Mouse (Mus musculus) skeletal muscle tissue, postnatal 0 days (tissue): ENCODE measurements around the gene Zfp513. TPM values are rescaled to one million over a fixed set of nuclear protein-coding genes. Genes with fewer than 3 reads are reported as not detected.

Experiments used
- polyA plus RNA-seq: library from polyadenylated mRNA; unstranded; fragments of >200 nt; fragmentation: Nextera tagmentation; extraction: Ambion mirVana; gene quantifications from 2 replicates; pipeline ENCODE4 v1.2.1, GENCODE M21; 2015

Zfp513 gene
- polyA plus RNA-seq = 3.6 and 6.5 TPM in 2 replicates

DNA sequence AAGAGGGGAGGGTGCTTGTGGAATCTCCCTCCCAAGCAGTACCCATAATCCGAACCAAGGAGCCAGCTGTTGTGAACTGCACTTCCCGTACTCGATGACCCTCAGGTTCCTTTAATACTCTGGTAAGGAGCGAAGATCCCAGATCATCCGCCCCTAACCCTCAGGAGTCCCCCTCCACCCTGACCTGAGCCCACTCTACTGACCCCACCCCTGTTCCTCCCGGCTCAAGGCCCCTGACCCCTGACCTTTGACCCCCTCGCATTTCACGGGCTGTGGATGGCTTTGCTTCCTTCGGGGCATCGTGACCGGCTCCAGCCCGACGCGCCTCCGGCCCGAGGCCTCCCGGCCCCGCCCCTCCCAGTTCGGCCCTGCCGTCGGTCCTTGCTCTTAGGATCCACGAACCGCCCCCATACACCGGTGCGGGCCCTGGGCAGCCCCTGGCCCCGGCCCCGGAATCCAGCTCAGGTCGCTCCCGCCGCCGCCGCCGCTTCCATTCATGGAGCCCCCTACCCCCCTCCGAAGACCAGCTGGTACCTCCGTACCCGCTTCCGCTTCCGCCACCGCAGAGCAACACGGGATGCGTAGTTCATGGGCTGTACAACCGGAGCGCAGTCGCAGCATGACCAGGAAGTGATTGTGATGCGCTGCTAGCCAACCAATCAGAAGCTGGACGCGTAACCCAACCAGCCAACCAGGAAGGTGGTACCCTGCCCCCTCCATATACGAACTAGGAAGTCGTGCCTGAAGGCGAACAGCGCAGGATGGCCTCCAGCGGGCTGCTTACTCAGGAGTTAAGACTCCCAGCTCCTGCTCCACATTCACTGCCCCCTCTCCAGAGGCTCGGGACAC, at the start of gene Zfp513:
TSS of gene Zfp513 (minus strand) at position 562 of the 849 bp plus-strand sequence.

GRCm38 (mm10) chr5:31251541-31252101, 49.5 kb upstream of the Zfp513 start, which contains the start of gene Krtcap3:
Gene Krtcap3 (plus strand): TSS chr5:31251691.

DNA sequence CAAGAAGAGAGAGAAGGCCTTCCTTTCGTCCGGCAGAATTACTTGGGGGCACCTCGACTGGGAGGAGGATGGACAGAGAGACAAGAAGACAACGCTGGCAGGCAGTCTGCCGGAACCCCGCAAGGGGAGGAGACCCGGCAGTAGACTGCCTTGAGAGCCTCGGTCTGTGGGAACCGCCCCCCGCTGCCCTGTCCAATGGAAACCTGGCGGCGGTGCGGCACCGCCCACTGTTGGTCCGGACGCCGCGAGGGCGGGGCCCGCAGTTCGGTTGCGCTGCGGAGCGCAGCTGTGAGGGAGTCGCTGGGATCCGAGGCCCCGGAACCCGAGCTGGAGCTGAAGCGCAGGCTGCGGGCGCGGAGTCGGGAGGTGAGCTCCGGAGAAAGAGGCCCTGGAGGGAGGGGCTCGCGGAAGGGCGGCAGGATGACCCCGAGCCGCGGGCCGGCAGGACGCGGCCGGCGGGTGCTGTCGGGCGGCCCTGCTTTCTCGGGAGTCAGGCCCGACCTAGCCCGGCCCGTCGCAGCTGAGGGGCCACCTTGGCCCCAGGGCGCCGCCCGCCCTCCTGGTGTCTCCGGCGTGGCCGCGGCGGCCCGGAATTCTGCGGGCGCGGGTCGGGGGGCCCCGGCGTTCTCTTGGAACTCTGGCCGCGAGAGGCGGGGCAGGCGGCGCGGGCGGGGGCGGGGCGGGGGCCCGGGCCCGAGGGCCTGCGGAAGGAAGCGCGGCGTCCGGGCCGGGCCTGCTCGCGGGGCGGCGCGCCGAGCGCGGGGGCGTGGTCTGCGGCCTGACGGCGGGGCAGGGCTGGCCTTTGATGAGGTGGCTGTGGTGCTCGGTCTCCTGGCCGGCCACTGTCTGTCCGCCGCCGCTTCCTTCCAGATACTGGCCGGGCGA, 38.8 kb upstream of the Zfp513 start, which contains the start of the genes Nrbp1 and Gm9970:
TSS of gene Nrbp1 (plus strand) at position 228 of the 885 bp plus-strand sequence.
TSS of gene Gm9970 (minus strand) at position 596 of the 885 bp plus-strand sequence.

DNA sequence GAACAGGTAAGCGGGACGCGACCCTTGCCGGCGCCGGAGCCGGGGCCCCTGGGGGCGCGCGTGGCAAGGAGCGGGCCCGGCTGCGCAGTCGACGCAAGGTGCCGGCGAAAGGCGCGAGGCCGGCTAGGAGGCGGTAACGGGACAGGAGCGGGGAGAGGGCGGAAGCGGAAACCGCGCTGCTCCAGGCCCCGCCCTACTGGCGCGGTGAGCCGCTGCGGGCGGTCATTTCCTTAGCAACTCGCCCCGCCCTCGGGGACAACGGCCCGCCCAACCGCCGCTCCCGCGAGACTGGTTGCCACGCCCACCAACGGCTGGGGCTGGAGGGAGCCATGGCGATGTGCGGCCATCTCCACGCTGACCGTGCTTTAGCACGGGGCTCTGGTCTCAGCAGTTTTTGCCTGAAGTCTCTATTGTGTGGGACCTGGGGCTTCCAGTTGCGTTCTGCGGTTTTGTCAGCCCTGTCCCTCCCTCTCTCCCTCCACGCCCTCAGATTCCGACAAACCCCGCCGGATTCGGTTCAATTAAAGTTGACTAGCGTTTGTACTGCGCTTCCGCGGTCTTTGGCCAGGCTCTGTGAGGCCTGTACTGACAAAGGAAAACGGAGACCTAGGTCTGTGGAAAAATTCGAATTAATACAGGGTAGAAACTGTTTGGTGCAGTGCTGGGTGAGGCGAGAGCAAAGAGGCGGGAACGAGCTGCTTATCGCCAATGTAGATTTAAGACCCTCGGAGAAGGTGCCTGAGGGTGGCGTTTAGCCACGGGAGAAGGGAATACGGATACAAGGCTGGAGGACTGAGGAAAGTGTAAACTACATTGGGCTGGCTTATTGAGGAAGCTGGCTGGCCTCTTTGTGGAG, 18.6 kb upstream of the Zfp513 start, which contains the start of gene Ppm1g:
TSS of gene Ppm1g (minus strand) at position 240 of the 856 bp plus-strand sequence.

DNA sequence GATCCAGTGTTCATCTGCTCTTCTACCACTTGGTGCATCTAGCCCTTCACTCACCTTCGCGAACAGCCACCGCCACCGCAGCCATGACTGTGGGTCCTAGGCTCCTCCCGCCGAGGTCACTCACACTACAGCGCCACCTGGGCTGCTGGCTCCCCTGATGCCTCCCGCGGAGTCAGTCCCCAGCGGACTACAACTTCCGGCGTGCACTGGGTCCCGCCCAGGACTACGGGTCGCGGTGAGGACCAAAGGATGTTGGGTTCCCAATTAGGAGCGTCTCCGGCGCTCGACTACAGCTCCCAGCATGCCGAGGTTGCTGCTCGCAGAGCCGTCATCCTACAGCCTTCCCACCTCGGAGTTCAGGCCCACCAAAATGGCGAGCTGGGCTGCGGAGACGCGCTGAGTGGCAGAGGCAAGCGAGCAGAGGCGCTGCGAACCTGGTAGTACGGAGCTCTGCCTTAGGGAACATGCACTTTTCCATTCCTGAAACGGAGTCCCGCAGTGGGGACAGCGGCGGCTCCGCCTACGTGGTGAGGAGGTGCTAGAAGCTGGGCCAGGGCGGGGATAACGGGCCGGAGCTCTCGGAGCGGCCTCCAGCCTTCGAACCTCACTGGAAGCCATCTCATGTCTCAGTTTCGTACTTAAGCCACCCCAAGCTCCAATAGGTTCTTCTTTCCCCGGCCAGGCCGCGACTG, 9.0 kb downstream of the Zfp513 start, which contains the start of the genes Snx17 and Eif2b4:
TSS of gene Snx17 (plus strand) at position 289 of the 692 bp plus-strand sequence.
TSS of gene Eif2b4 (minus strand) at position 492 of the 692 bp plus-strand sequence.

GRCm38 (mm10) chr5:31179766-31180630, 22.1 kb downstream of the Zfp513 start, which contains the start of the genes Gm29609 and Gtf3c2:
Gene Gm29609 (minus strand): TSS chr5:31179911.
Gene Gtf3c2 (minus strand): TSS chr5:31180144.

DNA sequence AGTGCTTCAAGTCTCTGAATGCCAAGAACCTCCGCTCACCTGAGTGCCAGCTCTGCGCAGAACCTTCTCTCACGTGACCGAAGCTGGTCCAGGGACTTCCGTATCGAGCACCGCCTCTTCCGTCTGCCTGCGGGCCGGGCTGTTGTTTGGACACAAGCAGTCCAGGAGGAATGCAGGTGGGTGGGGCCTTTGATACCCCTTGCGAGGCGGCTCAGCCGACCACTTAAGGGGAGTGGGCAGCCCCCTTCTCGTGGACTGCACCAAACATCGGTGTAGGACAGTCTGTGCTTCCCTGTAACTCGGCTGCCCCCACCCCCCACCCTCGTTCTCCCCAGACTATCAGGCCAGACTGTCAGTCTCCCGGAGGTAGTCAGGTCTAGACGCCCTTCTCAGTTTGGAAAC, 48.0 kb downstream of the Zfp513 start, which contains the start of gene Mpv17:
TSS of gene Mpv17 (minus strand) at position 100 of the 402 bp plus-strand sequence.

Other genes starting within 250 kb of the Zfp513 start
- gene Preb, start 241.9 kb downstream of the Zfp513 start, polyA plus RNA-seq = 84.0 and 85.7 TPM in 2 replicates
- 0.07 TPM in 1 of 2 replicates, not detected in the other for gene Tcf23, start 233.6 kb downstream of the Zfp513 start, polyA plus RNA-seq
- gene Atraid, start 154.0 kb downstream of the Zfp513 start, polyA plus RNA-seq = 262 and 282 TPM in 2 replicates
- gene Slc5a6, start 153.4 kb downstream of the Zfp513 start, polyA plus RNA-seq = 10.1 and 11.2 TPM in 2 replicates
- 6.1 and 6.4 TPM in 2 replicates for gene Cad, start 147.5 kb downstream of the Zfp513 start, polyA plus RNA-seq
- gene Dnajc5g, start 96.0 kb downstream of the Zfp513 start, polyA plus RNA-seq = not detected in 2 replicates
- 0.08 TPM in 1 of 2 replicates, not detected in the other for gene Slc30a3, start 94.1 kb downstream of the Zfp513 start, polyA plus RNA-seq
- gene Trim54, start 85.6 kb downstream of the Zfp513 start, polyA plus RNA-seq = 210 and 232 TPM in 2 replicates
- gene Ucn, start 63.5 kb downstream of the Zfp513 start, polyA plus RNA-seq = 1.1 TPM in 2 replicates
- 62.8 and 67.1 TPM in 2 replicates for gene Mpv17, start 48.1 kb downstream of the Zfp513 start, polyA plus RNA-seq
- gene Gm29609, start 22.4 kb downstream of the Zfp513 start, polyA plus RNA-seq = 0.51 and 0.68 TPM in 2 replicates
- 20.8 and 21.8 TPM in 2 replicates for gene Gtf3c2, start 22.2 kb downstream of the Zfp513 start, polyA plus RNA-seq
- gene Snx17, start 9.1 kb downstream of the Zfp513 start, polyA plus RNA-seq = 96.4 and 109 TPM in 2 replicates
- gene Eif2b4, start 8.9 kb downstream of the Zfp513 start, polyA plus RNA-seq = 61.4 and 74.4 TPM in 2 replicates
- 37.5 and 45.6 TPM in 2 replicates for gene Ppm1g, start 18.4 kb upstream of the Zfp513 start, polyA plus RNA-seq
- 95.9 and 102 TPM in 2 replicates for gene Nrbp1, start 38.6 kb upstream of the Zfp513 start, polyA plus RNA-seq
- 0.87 TPM in 2 replicates for gene Gm9970, start 38.9 kb upstream of the Zfp513 start, polyA plus RNA-seq
- 0.74 and 1.2 TPM in 2 replicates for gene Krtcap3, start 49.4 kb upstream of the Zfp513 start, polyA plus RNA-seq
- 10.1 and 11.2 TPM in 2 replicates for gene Ift172, start 88.8 kb upstream of the Zfp513 start, polyA plus RNA-seq
- 14.3 and 18.7 TPM in 2 replicates for gene Fndc4, start 93.8 kb upstream of the Zfp513 start, polyA plus RNA-seq
- gene Gckr, start 95.1 kb upstream of the Zfp513 start, polyA plus RNA-seq = 0.19 and 0.22 TPM in 2 replicates